Mouse (Mus musculus) heart, adult 9 months (tissue): ENCODE results near the gene Kcnj9.

Source experiments
- DNase-seq, 2 experiments: peaks; one replicate each; pipeline ENCODE4 v3.0.0; 2022; ENCODE audit warnings: low spot score in 2 of 2

The Kcnj9 gene

GRCm38 (mm10) chr1:172292880-172293279 is 36.2 kb downstream of the Kcnj9 start:
- no peak for DNase-seq

DNA sequence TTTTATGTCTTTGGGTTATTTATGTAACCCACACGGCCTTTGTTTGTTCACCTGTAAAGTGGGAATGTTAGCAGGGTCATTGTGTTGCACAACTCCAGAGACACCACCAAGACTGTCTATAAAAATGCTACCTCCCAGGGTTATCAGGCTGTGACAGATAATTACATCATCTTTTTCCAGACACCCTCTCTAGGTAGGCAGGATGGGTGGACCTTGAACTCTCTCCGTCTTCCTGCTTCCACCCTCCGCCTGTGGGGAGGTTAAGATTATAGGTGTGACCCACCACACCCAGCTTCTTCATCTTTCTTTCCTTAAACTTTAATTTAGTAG is 39.5 kb downstream of the Kcnj9 start:
- DNase-seq = no peak

- no peak for DNase-seq
These were observed 40.1 kb downstream of the Kcnj9 start for GRCm38 (mm10) chr1:172288900-172289616.

- no peak for DNase-seq
These were observed 42.4 kb downstream of the Kcnj9 start for GRCm38 (mm10) chr1:172286740-172287139.

- DNase-seq = no peak
These were observed 44.9 kb downstream of the Kcnj9 start for GRCm38 (mm10) chr1:172284221-172284620.

GRCm38 (mm10) chr1:172283073-172283472 is 46.0 kb downstream of the Kcnj9 start:
- no peak for DNase-seq

DNA sequence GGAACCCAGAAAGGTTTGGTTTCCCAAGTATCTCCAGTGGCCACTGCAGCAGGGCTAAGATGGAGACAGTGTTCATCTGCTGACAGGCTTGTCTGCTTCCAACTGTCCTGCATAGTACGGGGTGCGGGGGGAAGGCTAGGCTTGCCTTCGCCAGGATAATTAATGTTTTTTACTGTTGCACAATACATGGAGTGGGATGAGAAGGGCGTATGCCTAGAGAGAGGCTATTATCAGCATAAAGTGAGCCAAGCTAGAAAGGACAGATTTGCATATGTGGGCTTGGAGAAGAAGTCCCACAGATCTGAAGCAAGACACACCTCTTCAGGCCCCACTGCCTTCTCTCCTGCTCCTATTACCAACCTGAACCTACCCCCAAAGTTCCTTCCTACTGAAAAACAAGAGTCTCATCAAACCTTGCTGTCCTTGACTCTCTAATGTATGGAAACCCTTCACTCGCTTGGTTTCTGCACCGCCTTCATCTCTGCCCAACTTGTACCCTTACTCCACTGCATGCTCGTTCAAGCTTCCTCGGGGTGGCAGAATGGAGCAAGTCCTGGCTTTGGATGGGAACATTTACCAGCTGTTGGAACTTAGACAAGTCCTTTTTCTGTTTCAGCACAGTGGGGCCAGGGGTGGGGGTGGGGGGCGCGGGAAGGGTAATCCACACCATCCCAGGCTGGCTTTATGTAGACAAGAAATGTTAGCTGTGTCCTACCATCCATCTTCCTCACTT is 47.4 kb downstream of the Kcnj9 start:
- DNase-seq = peak; percentile 58 to 59

DNA sequence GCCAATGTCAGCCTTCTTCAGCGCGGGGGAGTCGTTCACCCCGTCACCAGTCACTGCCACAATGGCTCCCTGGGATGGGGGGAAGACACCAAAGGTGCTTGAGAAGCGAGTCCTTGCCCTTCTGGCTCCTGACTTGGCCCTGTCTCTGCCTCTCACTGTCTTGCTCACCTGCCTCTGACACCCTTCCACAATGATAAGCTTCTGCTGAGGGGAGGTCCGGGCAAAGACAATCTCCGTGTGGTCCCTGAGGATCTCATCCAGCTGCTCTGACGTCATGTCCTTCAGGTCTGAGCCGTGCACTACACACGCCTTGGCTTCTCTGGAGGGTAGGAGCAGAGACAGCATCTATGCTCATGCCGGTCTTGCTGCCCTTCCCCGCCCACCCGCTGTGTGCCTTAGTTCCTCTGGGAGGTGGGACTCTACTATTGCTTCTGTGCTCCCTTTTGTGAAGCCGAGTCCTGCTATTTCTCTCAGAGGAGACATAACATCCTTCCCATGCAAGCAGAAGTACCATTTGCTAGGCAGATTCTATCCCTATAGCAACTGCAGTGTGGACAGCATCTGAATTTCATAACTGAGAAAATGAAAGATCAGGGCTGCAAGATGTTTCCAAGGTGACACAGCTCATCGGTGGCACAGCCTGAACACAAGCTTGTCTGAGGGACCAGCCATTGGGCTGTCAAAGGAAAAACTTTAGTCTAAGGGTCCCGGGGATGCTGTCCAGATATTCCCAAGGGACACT is 49.2 kb downstream of the Kcnj9 start:
- no peak for DNase-seq

DNA sequence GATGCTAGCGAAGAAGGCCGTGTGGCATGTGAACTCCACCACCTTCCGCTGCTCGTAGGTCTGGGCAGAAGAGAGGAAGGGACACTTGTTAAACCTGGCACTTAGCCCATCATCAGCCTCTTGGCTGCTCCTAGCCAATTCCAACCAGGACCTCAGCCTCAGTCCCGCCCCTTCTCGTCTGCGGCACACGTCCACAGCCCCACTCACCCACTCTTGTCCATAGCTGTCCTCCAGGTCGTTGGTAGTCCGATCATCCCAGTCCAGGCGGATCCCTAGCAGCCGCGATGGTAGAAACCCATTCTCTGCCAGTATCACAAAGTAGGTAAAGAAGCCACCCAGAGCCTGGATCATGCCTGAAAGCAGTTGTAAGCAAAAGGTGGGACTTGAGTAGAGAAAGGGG is 50.8 kb downstream of the Kcnj9 start:
- no peak for DNase-seq

DNA sequence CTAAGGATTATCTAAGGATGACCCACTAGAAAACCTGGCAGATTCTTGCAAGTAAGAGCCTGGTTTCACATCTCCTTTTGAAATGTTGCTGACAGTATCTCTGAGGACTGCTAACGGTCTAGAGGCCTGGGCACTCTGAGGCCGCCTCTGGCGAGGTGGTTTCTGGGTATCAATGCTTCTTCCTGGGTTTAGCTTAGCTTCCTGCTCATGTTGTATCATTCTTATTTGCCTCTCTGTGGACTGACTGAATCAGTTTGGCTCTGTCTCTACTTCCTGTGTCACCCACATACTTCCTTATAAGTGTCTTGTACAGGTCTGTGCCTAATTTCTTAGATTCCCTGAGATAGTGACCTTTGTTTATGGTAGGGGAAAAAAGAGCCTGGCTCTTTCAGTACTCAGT is 51.9 kb downstream of the Kcnj9 start:
- peak in 1 of 2 experiments; percentile 57 for DNase-seq

DNA sequence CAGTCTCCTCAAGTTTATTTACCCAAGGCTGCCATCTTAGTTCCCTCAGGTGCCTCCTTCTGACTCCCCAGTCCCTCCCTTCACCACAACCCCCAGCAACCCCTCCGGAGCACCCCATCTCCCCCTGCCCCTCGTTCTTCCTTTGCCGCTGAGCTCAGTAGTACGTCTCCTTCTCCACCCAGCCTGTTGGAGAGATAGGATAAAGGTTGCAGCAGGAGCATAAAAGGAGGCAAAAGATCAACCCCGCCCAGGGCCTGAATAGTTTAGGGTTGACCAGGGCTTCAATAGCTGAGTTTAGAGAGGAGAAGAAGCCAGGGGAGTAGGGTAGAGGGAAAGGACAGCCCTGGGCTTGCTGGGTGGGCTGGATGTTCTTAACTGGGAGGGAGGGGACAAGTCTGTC is 54.6 kb downstream of the Kcnj9 start:
- DNase-seq = no peak

- no peak for DNase-seq
These were observed 55.0 kb downstream of the Kcnj9 start for GRCm38 (mm10) chr1:172274116-172274515.

DNA sequence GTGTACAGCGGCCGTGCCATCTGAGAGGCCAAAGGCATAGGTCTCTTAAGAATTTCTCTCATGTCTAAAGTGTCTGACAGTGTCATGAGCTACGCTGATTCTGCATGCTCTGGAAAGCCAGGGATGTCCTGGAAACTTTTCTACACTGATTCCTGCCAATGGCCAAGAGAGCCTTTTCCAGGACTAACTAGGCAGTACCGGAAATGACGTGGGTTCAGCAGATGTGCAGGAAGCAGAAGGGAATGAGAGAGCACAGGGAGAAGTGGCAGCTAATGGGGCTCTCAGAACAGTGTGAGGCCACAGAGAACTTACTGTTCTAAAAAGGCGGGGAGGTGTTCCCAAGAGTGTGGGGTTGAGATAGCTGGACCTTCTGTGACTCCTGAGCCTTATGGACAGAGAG is 55.7 kb downstream of the Kcnj9 start:
- peak; percentile 71 for DNase-seq

DNA sequence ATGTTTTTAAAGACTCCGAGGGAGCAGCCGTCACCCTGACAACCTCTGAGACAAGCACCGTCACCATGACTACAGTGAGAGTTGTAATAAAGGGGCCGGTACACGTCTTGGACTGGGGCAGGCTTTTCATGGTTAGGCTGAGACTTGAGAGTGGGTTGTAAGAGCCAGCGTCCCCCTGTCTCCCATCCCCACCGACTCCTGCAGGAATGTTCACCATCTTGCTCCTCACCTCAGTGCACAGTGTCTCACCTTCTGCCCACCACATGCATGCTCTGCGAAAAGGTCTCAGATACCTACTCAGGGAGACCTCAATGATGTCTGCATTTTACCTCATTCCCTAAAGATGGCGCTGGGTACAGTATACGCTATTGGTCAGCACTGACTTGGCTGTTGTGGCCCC is 57.4 kb downstream of the Kcnj9 start:
- no peak for DNase-seq

DNA sequence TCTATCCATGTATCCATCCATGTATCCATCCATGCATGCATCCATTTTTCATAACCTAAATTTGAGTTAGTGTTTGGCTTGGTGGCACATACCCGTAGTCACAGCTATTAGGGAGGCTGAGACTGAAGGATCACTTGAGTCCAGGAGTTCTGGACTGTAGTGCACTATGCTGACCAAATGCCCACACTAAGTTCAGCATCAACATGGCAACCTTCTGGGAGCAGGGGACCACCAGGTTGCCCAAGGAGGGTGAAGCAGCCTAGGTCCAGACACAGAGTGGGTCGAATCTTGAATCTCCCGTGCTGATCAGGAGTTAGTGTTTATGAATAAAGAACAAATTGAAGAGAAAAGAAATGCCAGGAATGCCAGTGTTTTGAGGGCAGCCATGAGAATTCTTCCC is 57.9 kb downstream of the Kcnj9 start:
- no peak for DNase-seq
